19 mouse cellular contexts compared by ENCODE assay signal in the genomic region with DNA sequence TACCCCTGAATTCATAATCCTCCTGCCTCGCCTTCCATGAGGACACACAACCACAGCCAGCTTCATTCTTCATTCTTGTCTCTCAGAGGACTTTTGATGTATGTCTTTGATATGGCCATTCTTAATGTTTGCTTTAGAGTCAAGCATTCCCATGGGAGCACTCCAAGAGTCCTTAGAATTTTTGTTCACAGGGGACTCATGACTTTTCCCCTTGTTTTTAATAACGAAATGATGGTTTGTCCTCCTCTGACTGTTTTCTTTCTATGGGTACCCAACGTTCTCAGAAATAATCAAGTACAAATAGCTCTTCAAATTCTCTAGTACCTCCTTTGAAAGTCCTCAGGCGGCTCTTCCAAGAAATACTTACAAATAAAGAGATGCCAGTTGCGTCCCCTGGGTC.
DNase-seq lines count a peak whose midpoint lies in the region; ATAC-seq and TF ChIP-seq lines count a peak whose summit lies in the region.
"Had no signal": no experiment of that assay in that cellular context is flagged by ENCODE, and none has a peak within 500 bp of the region (broad histone marks: within the 10 kb centered on the region; RNA-seq: fewer than 3 reads in every experiment).

No protein-coding gene starts in this region.

- no peak for DNase-seq in lung, adult 2 months
- DNase-seq in lung, postnatal 0 days (ENCODE audit: low spot score) = peak; percentile 84
- peak; percentile 5 for DNase-seq in lung, postnatal 10 days
- DNase-seq in lung, postnatal 36 days = peak; percentile 60
- DNase-seq in cerebellum, adult 9-10 months = no peak
- no peak for DNase-seq in heart, adult 11 months
- DNase-seq: adrenal gland, adult 2 months; adrenal gland, postnatal 10 days; adrenal gland, postnatal 25 days; cerebellum, adult 11 months; cerebellum, adult 18-20 months; cerebellum, adult 8-10 months; cerebellum, postnatal 10 days; cerebellum, postnatal 25 days had no signal

- no peaks in the 10 kb centered on the region for H3K27me3 ChIP-seq in lung, embryonic 15.5 days
- H3K27me3 ChIP-seq in lung, postnatal 0 days (replicated peaks; ENCODE audit: insufficient read depth, low read length) = no peaks in the 10 kb centered on the region
- H3K27me3 ChIP-seq: embryonic facial prominence, embryonic 12.5 days; forebrain, embryonic 13.5 days; forebrain, embryonic 15.5 days had no signal

- H3K4me2 ChIP-seq in lung, embryonic 15.5 days = no peak overlapping the region
- no peak overlapping the region for H3K4me2 ChIP-seq in lung, postnatal 0 days (replicated peaks; ENCODE audit: low read depth, low read length)
- H3K4me2 ChIP-seq: embryonic facial prominence, embryonic 12.5 days; forebrain, embryonic 13.5 days; forebrain, embryonic 15.5 days had no signal

- H3K36me3 ChIP-seq in lung, embryonic 15.5 days = no peaks in the 10 kb centered on the region
- no peaks in the 10 kb centered on the region for H3K36me3 ChIP-seq in lung, postnatal 0 days (ENCODE audit: insufficient read depth, low read length)
- H3K36me3 ChIP-seq: embryonic facial prominence, embryonic 10.5 days; embryonic facial prominence, embryonic 12.5 days; forebrain, embryonic 15.5 days had no signal

- H3K9me3 ChIP-seq in lung, embryonic 15.5 days = no peaks in the 10 kb centered on the region
- H3K9me3 ChIP-seq in lung, postnatal 0 days (ENCODE audit: low read length) = no peaks in the 10 kb centered on the region
- H3K9me3 ChIP-seq: embryonic facial prominence, embryonic 10.5 days; embryonic facial prominence, embryonic 12.5 days; forebrain, embryonic 13.5 days; forebrain, embryonic 15.5 days had no signal

- TF ChIP-seq POLR2A in lung, adult 2 months (IDR thresholded peaks at IDR 0.05; ENCODE audit: borderline replicate concordance, extremely low read depth, low read depth, low read length) = no peak

- ATAC-seq in lung, embryonic 15.5 days (ENCODE audit: borderline replicate concordance, extremely low read depth, low FRiP score, low TSS enrichment) = peak; percentile 41; the same call in 1 of the 2 replicates
- ATAC-seq in lung, postnatal 0 days = peak; percentile 90
- ATAC-seq: forebrain, embryonic 13.5 days; forebrain, embryonic 15.5 days had no signal

- H3K9ac ChIP-seq in lung, embryonic 15.5 days = no peak overlapping the region
- no peak overlapping the region for H3K9ac ChIP-seq in lung, postnatal 0 days (replicated peaks; ENCODE audit: low read depth)
- H3K9ac ChIP-seq: embryonic facial prominence, embryonic 12.5 days; forebrain, embryonic 13.5 days; forebrain, embryonic 15.5 days had no signal

- TF ChIP-seq EP300 in lung, postnatal 0 days (IDR thresholded peaks at IDR 0.05) = peak; percentile 98

- 55% methylated on average over 5 of the region's 5 CpGs for WGBS in lung, embryonic 15.5 days
- WGBS in lung, adult 2 months = 49% methylated on average over 5 of the region's 5 CpGs
- 43% methylated on average over 5 of the region's 5 CpGs for WGBS in lung, postnatal 0 days

- 0 out of 2 replicates have a peak, but pooled peaks cover 5% of the 10 kb centered on the region for H3K4me1 ChIP-seq in lung, embryonic 15.5 days
- no peaks in the 10 kb centered on the region; the same call in 1 of the 2 replicates for H3K4me1 ChIP-seq in lung, adult 2 months (ENCODE audit: control insufficient read depth, insufficient read depth, low read length)
- 0 out of 2 replicates have a peak, but pooled peaks cover 3% of the 10 kb centered on the region for H3K4me1 ChIP-seq in lung, postnatal 0 days (ENCODE audit: insufficient read depth, low read depth, low read length)
- H3K4me1 ChIP-seq: embryonic facial prominence, embryonic 10.5 days; embryonic facial prominence, embryonic 12.5 days had no signal

- TF ChIP-seq CTCF in lung, adult 2 months (IDR thresholded peaks at IDR 0.05; ENCODE audit: insufficient read depth, low read length) = no peak
- no peak for TF ChIP-seq CTCF in lung, postnatal 0 days (IDR thresholded peaks at IDR 0.05)

- no peak overlapping the region for H3K4me3 ChIP-seq in lung, embryonic 15.5 days
- no peak overlapping the region for H3K4me3 ChIP-seq in lung, adult 2 months (replicated peaks; ENCODE audit: extremely low read depth, low read depth, low read length)
- no peak overlapping the region for H3K4me3 ChIP-seq in lung, postnatal 0 days (ENCODE audit: low read depth, low read length)
- H3K4me3 ChIP-seq: embryonic facial prominence, embryonic 10.5 days; embryonic facial prominence, embryonic 12.5 days; forebrain, embryonic 13.5 days; forebrain, embryonic 15.5 days had no signal

- H3K27ac ChIP-seq in lung, embryonic 15.5 days = no peak overlapping the region
- no peak overlapping the region for H3K27ac ChIP-seq in lung, postnatal 0 days (ENCODE audit: low read length)
- H3K27ac ChIP-seq: embryonic facial prominence, embryonic 10.5 days; embryonic facial prominence, embryonic 12.5 days; forebrain, embryonic 13.5 days; forebrain, embryonic 15.5 days had no signal

Comparison
In these comparisons a context has a peak if more than half of its experiments do, and no peak if none do; other contexts are left out.
1. DNase-seq: peak in lung, postnatal 0 days (single experiment), lung, postnatal 10 days (single experiment) and lung, postnatal 36 days (single experiment); none in lung, adult 2 months (single experiment), cerebellum, adult 9-10 months (single experiment) and heart, adult 11 months (single experiment).